Mouse (Mus musculus): ENCODE data around the gene Vmn1r95.
"Not testable (repeated sequence)": the region's sequence is repeated elsewhere in the genome, so short reads cannot be mapped to it uniquely, and the experiment has no call there.

Vmn1r95 gene

GRCm38 (mm10) chr7:20193410-20193809 is at the start of gene Vmn1r95:
Vmn1r95 (plus strand) TSS chr7:20193710.
- not testable (repeated sequence) for DNase-seq

GRCm38 (mm10) chr7:20168277-20168676 is 25.2 kb upstream of the Vmn1r95 start, which contains the start of gene Vmn1r94:
Vmn1r94 (minus strand) TSS chr7:20168377.
- DNase-seq, result not testable (repeated sequence)

- DNase-seq, result not testable (repeated sequence)
Measured at GRCm38 (mm10) chr7:20205507-20205906, 12.0 kb downstream of the Vmn1r95 start, which contains the start of gene Gm6164. Gm6164 (minus strand) TSS chr7:20205607.

DNA sequence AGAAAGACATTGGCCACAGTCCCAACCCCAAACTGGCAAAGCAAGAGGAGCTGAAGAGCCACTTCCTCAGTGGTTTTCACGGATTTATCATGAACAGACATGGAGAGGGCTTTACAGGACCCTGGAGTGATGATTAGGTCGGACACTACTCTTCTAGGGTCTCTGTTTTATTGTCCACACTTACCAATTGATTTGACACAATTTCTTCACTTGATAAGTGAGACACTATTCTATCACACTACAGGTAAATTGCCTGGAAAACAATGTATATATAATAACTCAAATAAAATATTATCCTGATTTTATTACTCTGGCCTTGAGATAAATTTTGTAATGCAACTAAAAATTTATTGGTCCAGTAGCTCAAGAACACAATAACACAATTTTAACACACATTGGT is 40.2 kb downstream of the Vmn1r95 start, which contains the start of gene Gm4498:
Gene Gm4498, minus strand, starts transcription at position 101 of the 400 bp plus-strand sequence.
- DNase-seq, result not testable (repeated sequence)
